Mouse (Mus musculus): ENCODE results near the gene Jak1. TPM values are rescaled to one million over a fixed set of nuclear protein-coding genes. Genes with fewer than 3 reads are reported as not detected.

The Jak1 gene
- total and polyA plus RNA-seq, 3 experiments = 116 to 157 (median 118) TPM

- DNase-seq = no peak
Measured at GRCm38 (mm10) chr4:101239313-101240162, 25.5 kb downstream of the Jak1 start.

GRCm38 (mm10) chr4:101238589-101238988 is 26.5 kb downstream of the Jak1 start:
- DNase-seq = no peak

- DNase-seq = no peak
Measured at GRCm38 (mm10) chr4:101236797-101237196, 28.3 kb downstream of the Jak1 start.

GRCm38 (mm10) chr4:101235964-101236363 is 29.1 kb downstream of the Jak1 start:
- no peak for DNase-seq

- DNase-seq = no peak
Measured at GRCm38 (mm10) chr4:101234753-101235152, 30.3 kb downstream of the Jak1 start.

GRCm38 (mm10) chr4:101234332-101234731 is 30.8 kb downstream of the Jak1 start:
- peak; percentile 90 for DNase-seq

- no peak for DNase-seq
Measured at GRCm38 (mm10) chr4:101230621-101231020, 34.5 kb downstream of the Jak1 start.

GRCm38 (mm10) chr4:101227398-101227797 is 37.7 kb downstream of the Jak1 start:
- DNase-seq = no peak

- DNase-seq = no peak
Measured at GRCm38 (mm10) chr4:101225984-101226383, 39.1 kb downstream of the Jak1 start.

- no peak for DNase-seq
Measured at GRCm38 (mm10) chr4:101220946-101221345, 44.1 kb downstream of the Jak1 start.

GRCm38 (mm10) chr4:101219839-101220238 is 45.2 kb downstream of the Jak1 start:
- peak; percentile 57 for DNase-seq

GRCm38 (mm10) chr4:101217026-101217540 is 48.0 kb downstream of the Jak1 start:
- no peak for DNase-seq

- no peak for DNase-seq
Measured at GRCm38 (mm10) chr4:101216286-101216685, 48.8 kb downstream of the Jak1 start.

GRCm38 (mm10) chr4:101213477-101213876 is 51.6 kb downstream of the Jak1 start:
- no peak for DNase-seq

GRCm38 (mm10) chr4:101207492-101207891 is 57.6 kb downstream of the Jak1 start:
- DNase-seq = no peak

GRCm38 (mm10) chr4:101203518-101203917 is 61.6 kb downstream of the Jak1 start:
- DNase-seq = no peak

GRCm38 (mm10) chr4:101202626-101203025 is 62.5 kb downstream of the Jak1 start:
- peak; percentile 77 for DNase-seq

- DNase-seq = no peak
Measured at GRCm38 (mm10) chr4:101199433-101200081, 65.5 kb downstream of the Jak1 start.

- DNase-seq = peak; percentile 72
Measured at GRCm38 (mm10) chr4:101198333-101198732, 66.7 kb downstream of the Jak1 start.

GRCm38 (mm10) chr4:101197421-101198170 is 67.5 kb downstream of the Jak1 start:
- peak; percentile 40 for DNase-seq

- DNase-seq = peak; percentile 66
Measured at GRCm38 (mm10) chr4:101196407-101196806, 68.7 kb downstream of the Jak1 start.

GRCm38 (mm10) chr4:101194170-101194569 is 70.9 kb downstream of the Jak1 start:
- DNase-seq = no peak

Data from adrenal gland, adult 2 months (tissue).